Comparison of ENCODE assay signal across 8 mouse cellular contexts in the genomic region with DNA sequence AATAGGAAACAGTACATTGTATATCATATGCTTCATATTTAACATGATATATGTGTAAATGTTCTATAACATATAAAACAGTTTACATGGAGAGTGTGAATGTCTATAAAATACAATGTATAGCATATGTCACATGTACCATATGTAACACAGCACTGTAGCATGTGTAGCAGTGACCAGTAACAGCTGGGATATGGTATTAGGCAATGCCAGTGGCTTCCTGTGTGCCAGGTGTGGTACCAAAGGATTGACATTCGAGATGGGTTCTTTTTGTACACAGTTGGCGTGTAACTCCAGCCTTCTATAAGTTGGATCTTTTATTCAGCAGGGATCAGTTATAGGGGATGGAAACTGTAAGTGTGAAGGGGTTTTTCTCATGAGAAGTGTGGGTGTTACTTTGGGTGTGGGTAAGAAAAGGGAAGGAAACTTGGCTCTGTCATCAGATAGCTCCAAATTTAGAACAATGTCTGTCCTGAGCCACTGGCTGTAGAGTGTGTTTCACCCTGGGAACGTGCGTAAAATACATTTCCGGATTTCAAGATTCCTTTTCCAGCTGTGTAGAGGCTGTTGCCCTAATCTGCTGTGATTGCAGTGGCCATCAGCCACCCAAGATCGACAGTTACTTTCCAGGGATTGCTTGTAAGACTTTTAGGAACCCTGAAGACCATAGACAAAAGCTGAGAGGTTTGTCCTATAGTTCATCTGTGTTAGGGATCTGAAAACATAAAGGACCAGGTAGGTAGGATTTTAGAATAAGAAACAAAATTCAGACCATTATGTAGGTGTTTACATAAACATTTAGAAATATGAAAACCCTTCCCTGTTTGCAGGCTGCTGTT. TPM values are rescaled to one million over a fixed set of nuclear protein-coding genes. Genes with fewer than 3 reads are reported as not detected.
DNase-seq lines count a peak whose midpoint lies in the region; ATAC-seq and TF ChIP-seq lines count a peak whose summit lies in the region.

No protein-coding gene starts in this region.

- no peak overlapping the region for H3K4me2 ChIP-seq in lung, embryonic 14.5 days
- no peak overlapping the region for H3K4me2 ChIP-seq in kidney, postnatal 0 days (ENCODE audit: low read length)
- no peak overlapping the region for H3K4me2 ChIP-seq in stomach, embryonic 14.5 days (replicated peaks; ENCODE audit: low read depth, low read length)
- no peak overlapping the region for H3K4me2 ChIP-seq in midbrain, embryonic 16.5 days (ENCODE audit: low read length)

- no peaks in the 10 kb centered on the region for H3K36me3 ChIP-seq in lung, embryonic 14.5 days (ENCODE audit: insufficient read depth)
- no peaks in the 10 kb centered on the region for H3K36me3 ChIP-seq in kidney, postnatal 0 days (ENCODE audit: insufficient read depth, low read length)
- H3K36me3 ChIP-seq in stomach, embryonic 14.5 days (ENCODE audit: control insufficient read depth, insufficient read depth, low read length) = no peaks in the 10 kb centered on the region
- H3K36me3 ChIP-seq in midbrain, embryonic 16.5 days (ENCODE audit: control insufficient read depth, insufficient read depth, low read length) = no peaks in the 10 kb centered on the region

- ATAC-seq in lung, embryonic 14.5 days (ENCODE audit: insufficient read depth) = no peak
- ATAC-seq in kidney, postnatal 0 days (replicated peaks; ENCODE audit: low FRiP score, low read depth) = no peak
- no peak for ATAC-seq in stomach, embryonic 14.5 days (ENCODE audit: insufficient number of reproducible peaks, insufficient read depth, low FRiP score, low read depth)
- no peak for ATAC-seq in midbrain, embryonic 16.5 days

- no peak overlapping the region for H3K4me3 ChIP-seq in lung, embryonic 14.5 days (ENCODE audit: low read depth, low read length)
- no peak overlapping the region for H3K4me3 ChIP-seq in kidney, postnatal 0 days (replicated peaks; ENCODE audit: low read depth, low read length)
- no peak overlapping the region for H3K4me3 ChIP-seq in stomach, embryonic 14.5 days (ENCODE audit: low read depth, low read length)
- no peak overlapping the region for H3K4me3 ChIP-seq in midbrain, embryonic 16.5 days (ENCODE audit: low read depth, low read length)

- TF ChIP-seq CTCF in lung, embryonic 14.5 days (IDR thresholded peaks at IDR 0.05; ENCODE audit: low read depth) = no peak
- no peak for TF ChIP-seq CTCF in kidney, postnatal 0 days (IDR thresholded peaks at IDR 0.05; ENCODE audit: low read depth)

- no peak overlapping the region for H3K9ac ChIP-seq in lung, embryonic 14.5 days
- H3K9ac ChIP-seq in kidney, postnatal 0 days (ENCODE audit: low read depth, low read length) = no peak overlapping the region
- no peak overlapping the region for H3K9ac ChIP-seq in stomach, embryonic 14.5 days (replicated peaks; ENCODE audit: low read depth, low read length)
- H3K9ac ChIP-seq in midbrain, embryonic 16.5 days (ENCODE audit: low read depth, low read length) = no peak overlapping the region

- H3K27me3 ChIP-seq in lung, embryonic 14.5 days (ENCODE audit: insufficient read depth, low read length) = no peaks in the 10 kb centered on the region
- H3K27me3 ChIP-seq in kidney, postnatal 0 days (ENCODE audit: insufficient read depth, low read length) = no peaks in the 10 kb centered on the region
- H3K27me3 ChIP-seq in stomach, embryonic 14.5 days (ENCODE audit: control insufficient read depth, insufficient read depth, low read length) = no peaks in the 10 kb centered on the region
- no peaks in the 10 kb centered on the region for H3K27me3 ChIP-seq in midbrain, embryonic 16.5 days (ENCODE audit: control insufficient read depth, insufficient read depth, low read depth, low read length)

- H3K27ac ChIP-seq in lung, embryonic 14.5 days (ENCODE audit: low read depth) = peak overlapping the region; percentile 50
- 0 out of 2 replicates have a peak overlapping the region, but pooled peaks have one; percentile 15 for H3K27ac ChIP-seq in kidney, postnatal 0 days
- 0 out of 2 replicates have a peak overlapping the region, but pooled peaks have one; percentile 30 for H3K27ac ChIP-seq in stomach, embryonic 14.5 days (ENCODE audit: low read length)
- H3K27ac ChIP-seq in midbrain, embryonic 16.5 days (ENCODE audit: low read length) = no peak overlapping the region

- DNase-seq in lung, embryonic 14.5 days = peak; percentile 61
- no peak for DNase-seq in lung, postnatal 14 days
- peak; percentile 88 for DNase-seq in heart, adult 8-10 months (ENCODE audit: low spot score)
- DNase-seq in kidney, postnatal 0 days (ENCODE audit: low spot score) = peak; percentile 58
- no peak for DNase-seq in retina, embryonic 14.5 days (ENCODE audit: low spot score)
- no peak for DNase-seq in adrenal gland, adult (ENCODE audit: inconsistent age in 2 of 2, low spot score in 1 of 2)

- H3K9me3 ChIP-seq in lung, embryonic 14.5 days (ENCODE audit: low read depth, low read length) = no peaks in the 10 kb centered on the region
- no peaks in the 10 kb centered on the region for H3K9me3 ChIP-seq in kidney, postnatal 0 days (replicated peaks; ENCODE audit: low read length)
- H3K9me3 ChIP-seq in stomach, embryonic 14.5 days (ENCODE audit: control insufficient read depth, low read depth, low read length) = no peaks in the 10 kb centered on the region
- no peaks in the 10 kb centered on the region for H3K9me3 ChIP-seq in midbrain, embryonic 16.5 days (replicated peaks; ENCODE audit: control insufficient read depth, low read length, poor library complexity, severe bottlenecking)

- 0 out of 2 replicates have a peak, but pooled peaks cover 3% of the 10 kb centered on the region for H3K4me1 ChIP-seq in lung, embryonic 14.5 days (ENCODE audit: insufficient read depth)
- H3K4me1 ChIP-seq in kidney, postnatal 0 days (replicated peaks; ENCODE audit: insufficient read depth, low read length) = no peaks in the 10 kb centered on the region
- 0 out of 2 replicates have a peak, but pooled peaks cover 8% of the 10 kb centered on the region for H3K4me1 ChIP-seq in stomach, embryonic 14.5 days (ENCODE audit: control insufficient read depth, insufficient read depth, low read length)
- peaks cover 3% of the 10 kb centered on the region; the same call in 1 of the 2 replicates for H3K4me1 ChIP-seq in midbrain, embryonic 16.5 days (ENCODE audit: control insufficient read depth, insufficient read depth, low read length)

- 54% methylated on average over 6 of the region's 6 CpGs for WGBS in lung, embryonic 14.5 days
- WGBS in kidney, postnatal 0 days = 64% methylated on average over 6 of the region's 6 CpGs
- 66% methylated on average over 6 of the region's 6 CpGs for WGBS in stomach, embryonic 14.5 days
- 92% methylated on average over 6 of the region's 6 CpGs for WGBS in midbrain, embryonic 16.5 days

RNA-seq across cellular contexts. Expression of a gene that starts 29.7 kb away (rescaled TPM):
- 18.3 and 20.5 TPM in 2 replicates for polyA plus RNA-seq in lung, embryonic 14.5 days (2014; fragmentation: Nextera tagmentation; extraction: Ambion mirVana)
- 100 to 1,000 TPM in 3 of 4 experiments, 10 to 100 TPM in 1; 98.1 to 113 (median 107) TPM for total RNA-seq in heart, adult 8-10 months (2022)
- 10.4 and 12.0 TPM in 2 replicates for polyA plus RNA-seq in kidney, postnatal 0 days (2015; fragmentation: Nextera tagmentation; extraction: Ambion mirVana)
- 13.8 TPM in 2 replicates for polyA plus RNA-seq in stomach, embryonic 14.5 days (2014; fragmentation: Nextera tagmentation; extraction: Ambion mirVana)
- 18.1 and 18.7 TPM in 2 replicates for polyA plus RNA-seq in midbrain, embryonic 16.5 days (2015; fragmentation: Nextera tagmentation; extraction: Ambion mirVana)

Comparison
In these comparisons a context has a peak if more than half of its experiments do, and no peak if none do; other contexts are left out.
1. DNase-seq: peak in lung, embryonic 14.5 days (single experiment), heart, adult 8-10 months (single experiment) and kidney, postnatal 0 days (single experiment); none in lung, postnatal 14 days (single experiment), retina, embryonic 14.5 days (single experiment) and adrenal gland, adult (0 of 2).